13 mouse cellular contexts compared by ENCODE assay signal in genomic region chr11:86946644-86947195, GRCm38 (mm10). TPM values are rescaled to one million over a fixed set of nuclear protein-coding genes. Genes with fewer than 3 reads are reported as not detected.
DNase-seq lines count a peak whose midpoint lies in the region; ATAC-seq lines count a peak whose summit lies in the region.
"Had no signal": no experiment of that assay in that cellular context is flagged by ENCODE, and none has a peak within 500 bp of the region (broad histone marks: within the 10 kb centered on the region; RNA-seq: fewer than 3 reads in every experiment).

No protein-coding gene starts in this region.

- no peak for ATAC-seq in heart, embryonic 12.5 days (ENCODE audit: insufficient number of reproducible peaks, low FRiP score)
- no peak for ATAC-seq in midbrain, embryonic 16.5 days
- no peak for ATAC-seq in embryonic facial prominence, embryonic 13.5 days (ENCODE audit: insufficient number of reproducible peaks, insufficient read depth, low FRiP score, low TSS enrichment, low read depth)
- 0 out of 2 replicates have a peak, but pooled peaks have one; percentile 55 for ATAC-seq in midbrain, embryonic 13.5 days

- H3K4me2 ChIP-seq in heart, embryonic 12.5 days: no peak overlapping the region
- no peak overlapping the region for H3K4me2 ChIP-seq in midbrain, embryonic 16.5 days (ENCODE audit: low read length)
- H3K4me2 ChIP-seq in embryonic facial prominence, embryonic 13.5 days: no peak overlapping the region
- H3K4me2 ChIP-seq in midbrain, embryonic 13.5 days (replicated peaks): no peak overlapping the region

- H3K27me3 ChIP-seq in heart, embryonic 12.5 days (replicated peaks): no peaks in the 10 kb centered on the region
- H3K27me3 ChIP-seq in midbrain, embryonic 10.5 days (ENCODE audit: low read depth, poor library complexity, severe bottlenecking): no peaks in the 10 kb centered on the region
- no peaks in the 10 kb centered on the region for H3K27me3 ChIP-seq in midbrain, embryonic 16.5 days (ENCODE audit: control insufficient read depth, insufficient read depth, low read depth, low read length)
- H3K27me3 ChIP-seq in embryonic facial prominence, embryonic 13.5 days: no peaks in the 10 kb centered on the region
- no peaks in the 10 kb centered on the region for H3K27me3 ChIP-seq in midbrain, embryonic 13.5 days

- H3K27ac ChIP-seq in heart, embryonic 12.5 days (ENCODE audit: poor library complexity, severe bottlenecking): peak overlapping the region; percentile 76
- peak overlapping the region; percentile 81 for H3K27ac ChIP-seq in midbrain, embryonic 10.5 days (replicated peaks)
- no peak overlapping the region for H3K27ac ChIP-seq in midbrain, embryonic 16.5 days (ENCODE audit: low read length)
- H3K27ac ChIP-seq in embryonic facial prominence, embryonic 13.5 days: no peak overlapping the region
- peak overlapping the region; percentile 61 for H3K27ac ChIP-seq in midbrain, embryonic 13.5 days
- H3K27ac ChIP-seq: liver, embryonic 14.5 days had no signal

- H3K4me1 ChIP-seq in heart, embryonic 12.5 days (replicated peaks): peaks cover 48% of the 10 kb centered on the region
- H3K4me1 ChIP-seq in midbrain, embryonic 10.5 days: peaks cover 22% of the 10 kb centered on the region
- peaks cover 5% of the 10 kb centered on the region for H3K4me1 ChIP-seq in midbrain, embryonic 16.5 days (ENCODE audit: control insufficient read depth, insufficient read depth, low read length)
- peaks cover 27% of the 10 kb centered on the region for H3K4me1 ChIP-seq in embryonic facial prominence, embryonic 13.5 days
- peaks cover 18% of the 10 kb centered on the region for H3K4me1 ChIP-seq in midbrain, embryonic 13.5 days (replicated peaks)

- no peaks in the 10 kb centered on the region for H3K9me3 ChIP-seq in heart, embryonic 12.5 days (replicated peaks)
- no peaks in the 10 kb centered on the region for H3K9me3 ChIP-seq in midbrain, embryonic 10.5 days (replicated peaks)
- no peaks in the 10 kb centered on the region for H3K9me3 ChIP-seq in midbrain, embryonic 16.5 days (replicated peaks; ENCODE audit: control insufficient read depth, low read length, poor library complexity, severe bottlenecking)
- no peaks in the 10 kb centered on the region for H3K9me3 ChIP-seq in embryonic facial prominence, embryonic 13.5 days
- no peaks in the 10 kb centered on the region for H3K9me3 ChIP-seq in midbrain, embryonic 13.5 days

- peaks cover 62% of the 10 kb centered on the region for H3K36me3 ChIP-seq in heart, embryonic 12.5 days
- H3K36me3 ChIP-seq in midbrain, embryonic 10.5 days: peaks cover 15% of the 10 kb centered on the region
- H3K36me3 ChIP-seq in midbrain, embryonic 16.5 days (ENCODE audit: control insufficient read depth, insufficient read depth, low read length): no peaks in the 10 kb centered on the region; the same call in 1 of the 2 replicates
- H3K36me3 ChIP-seq in embryonic facial prominence, embryonic 13.5 days: peaks cover 43% of the 10 kb centered on the region
- peaks cover 22% of the 10 kb centered on the region for H3K36me3 ChIP-seq in midbrain, embryonic 13.5 days

- H3K9ac ChIP-seq in heart, embryonic 12.5 days: 0 out of 2 replicates have a peak overlapping the region, but pooled peaks have one; percentile 23
- no peak overlapping the region for H3K9ac ChIP-seq in midbrain, embryonic 16.5 days (ENCODE audit: low read depth, low read length)
- H3K9ac ChIP-seq in embryonic facial prominence, embryonic 13.5 days: 0 out of 2 replicates have a peak overlapping the region, but pooled peaks have one; percentile 11
- H3K9ac ChIP-seq in midbrain, embryonic 13.5 days (replicated peaks): no peak overlapping the region
- H3K9ac ChIP-seq: liver, embryonic 14.5 days had no signal

- intact Hi-C loops in heart, postnatal 14 days (cut with DNase I): no loop called here

- no peak for DNase-seq in heart, postnatal 14 days
- no peak for DNase-seq in midbrain, embryonic 10.5 days (ENCODE audit: low spot score)
- DNase-seq in right cerebral cortex, postnatal 25 days: no peak
- no peak for DNase-seq in thymus, postnatal 0 days (ENCODE audit: low spot score)
- DNase-seq: adrenal gland, postnatal 36 days; cerebellum, adult 11-12 months; lung, postnatal 36 days had no signal

- WGBS in heart, embryonic 12.5 days: 56% methylated on average over 6 of the region's 6 CpGs
- WGBS in midbrain, embryonic 10.5 days: 52% methylated on average over 6 of the region's 6 CpGs
- 34% methylated on average over 6 of the region's 6 CpGs for WGBS in midbrain, embryonic 16.5 days
- WGBS in embryonic facial prominence, embryonic 13.5 days: 49% methylated on average over 6 of the region's 6 CpGs
- 28% methylated on average over 6 of the region's 6 CpGs for WGBS in midbrain, embryonic 13.5 days

- H3K4me3 ChIP-seq in heart, embryonic 12.5 days: no peak overlapping the region
- no peak overlapping the region for H3K4me3 ChIP-seq in midbrain, embryonic 10.5 days
- H3K4me3 ChIP-seq in midbrain, embryonic 16.5 days (ENCODE audit: low read depth, low read length): no peak overlapping the region
- no peak overlapping the region for H3K4me3 ChIP-seq in embryonic facial prominence, embryonic 13.5 days
- H3K4me3 ChIP-seq in midbrain, embryonic 13.5 days (replicated peaks): no peak overlapping the region
- H3K4me3 ChIP-seq: myocyte had no signal

RNA-seq across cellular contexts. Expression of gene Ypel2, which starts 46.8 kb away (rescaled TPM):
- 24.0 and 25.8 TPM in 2 replicates for polyA plus RNA-seq in heart, embryonic 12.5 days (2016; fragmentation: Nextera tagmentation; extraction: Ambion mirVana)
- 10 to 100 TPM; 24.7 to 24.8 TPM for total RNA-seq in heart, postnatal 14 days (2021)
- 3.0 and 4.4 TPM in 2 replicates for polyA plus RNA-seq in midbrain, embryonic 10.5 days (2016; fragmentation: Nextera tagmentation; extraction: Ambion mirVana)
- polyA plus RNA-seq in midbrain, embryonic 16.5 days (2015; fragmentation: Nextera tagmentation; extraction: Ambion mirVana): 5.7 and 6.5 TPM in 2 replicates
- 12.2 and 14.6 TPM in 2 replicates for polyA plus RNA-seq in embryonic facial prominence, embryonic 13.5 days (2015; fragmentation: Nextera tagmentation; extraction: Ambion mirVana)
- 8.5 and 10.2 TPM in 2 replicates for polyA plus RNA-seq in midbrain, embryonic 13.5 days (2015; fragmentation: Nextera tagmentation; extraction: Ambion mirVana)
- polyA plus RNA-seq in thymus, postnatal 0 days (2015; fragmentation: Nextera tagmentation; extraction: Ambion mirVana): 9.5 and 9.6 TPM in 2 replicates

Comparison
In these comparisons a context has a peak if more than half of its experiments do, and no peak if none do; other contexts are left out.
1. H3K27ac ChIP-seq: peak in heart, embryonic 12.5 days (single experiment), midbrain, embryonic 10.5 days (single experiment) and midbrain, embryonic 13.5 days (single experiment); none in midbrain, embryonic 16.5 days (single experiment) and embryonic facial prominence, embryonic 13.5 days (single experiment).
2. H3K9ac ChIP-seq: peak in heart, embryonic 12.5 days (single experiment) and embryonic facial prominence, embryonic 13.5 days (single experiment); none in midbrain, embryonic 16.5 days (single experiment) and midbrain, embryonic 13.5 days (single experiment).